Mouse (Mus musculus): ENCODE results near the gene Fndc3b. TPM values are rescaled to one million over a fixed set of nuclear protein-coding genes. Genes with fewer than 3 reads are reported as not detected.

Gene Fndc3b
- total and polyA plus RNA-seq, 3 experiments = 0.03 to 0.05 (median 0.04) TPM

DNA sequence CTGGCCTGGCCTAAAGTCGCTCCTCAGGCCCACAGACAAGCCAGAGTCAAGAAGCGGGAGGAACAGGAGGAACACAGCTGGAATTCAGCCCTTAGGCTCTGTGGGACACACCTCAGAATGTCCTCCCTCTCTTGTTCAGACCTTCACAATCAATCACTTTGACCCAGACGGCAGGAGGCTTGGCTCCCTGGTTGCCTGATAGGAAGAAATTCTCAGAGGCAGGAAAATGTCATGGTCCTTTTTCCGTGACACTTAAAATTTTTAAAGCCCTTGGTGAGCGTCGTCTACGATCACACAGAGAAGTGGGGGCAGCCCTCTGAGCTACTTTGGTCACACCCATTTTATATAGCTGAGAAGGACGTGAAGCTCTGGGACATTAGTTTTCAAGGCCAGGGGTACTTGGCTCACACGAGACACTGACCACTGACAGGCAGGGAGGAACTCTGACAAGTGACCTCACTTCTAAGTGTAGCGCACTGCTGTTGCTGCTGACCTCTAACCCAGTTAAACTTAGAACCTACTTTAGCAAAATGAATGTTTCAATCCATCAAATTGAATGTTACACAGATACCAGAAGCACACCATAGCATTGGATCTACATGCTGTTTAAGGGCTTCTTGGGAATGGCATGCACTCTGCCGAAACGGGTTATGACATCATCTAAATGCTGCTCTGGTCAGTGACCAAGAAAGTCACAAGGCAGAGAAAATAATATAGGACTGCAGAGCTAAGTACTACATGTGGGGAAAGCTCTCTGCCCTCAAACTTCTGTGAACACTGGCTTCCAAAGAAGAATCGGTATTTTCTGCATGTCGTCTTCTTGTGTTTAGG, 181.7 kb downstream of the Fndc3b start:
- DNase-seq (ENCODE audit: extremely low read depth) = no peak
- no peak for TF ChIP-seq GABPA (IDR thresholded peaks at IDR 0.05; ENCODE audit: insufficient replicate concordance, low read depth, low read length)
- TF ChIP-seq ZNF384 (IDR thresholded peaks at IDR 0.05; ENCODE audit: low read depth, low read length) = no peak
- TF ChIP-seq JUN (IDR thresholded peaks at IDR 0.05; ENCODE audit: insufficient read depth, low read depth, low read length) = no peak
- TF ChIP-seq MAX (IDR thresholded peaks at IDR 0.05; ENCODE audit: low read length) = no peak
- TF ChIP-seq MYC (IDR thresholded peaks at IDR 0.05; ENCODE audit: low read depth, low read length) = no peak
- TF ChIP-seq NELFE (IDR thresholded peaks at IDR 0.05; ENCODE audit: low read depth, low read length) = no peak
- TF ChIP-seq IRF4 (IDR thresholded peaks at IDR 0.05; ENCODE audit: low read depth, low read length) = no peak
- TF ChIP-seq SIN3A (IDR thresholded peaks at IDR 0.05; ENCODE audit: low read length) = no peak
- no peak for TF ChIP-seq USF2 (conservative IDR thresholded peaks at IDR 0.05; ENCODE audit: low read depth, low read length)
- no peak for TF ChIP-seq RCOR1 (conservative IDR thresholded peaks at IDR 0.05; ENCODE audit: low read depth, low read length)
- no peak for TF ChIP-seq KAT2A (IDR thresholded peaks at IDR 0.05; ENCODE audit: insufficient replicate concordance, low read length)
- no peak for TF ChIP-seq SMC3 (IDR thresholded peaks at IDR 0.05; ENCODE audit: low read depth, low read length)
- no peak for TF ChIP-seq ZKSCAN1 (IDR thresholded peaks at IDR 0.05; ENCODE audit: borderline replicate concordance, low read depth, low read length)
- TF ChIP-seq CTCF (conservative IDR thresholded peaks at IDR 0.05 in 1 of 2, IDR thresholded peaks at IDR 0.05 in 1 of 2; ENCODE audit: low read depth in 2 of 2, low read length in 2 of 2) = no peak
- TF ChIP-seq ZMIZ1 (IDR thresholded peaks at IDR 0.05; ENCODE audit: low read depth, low read length) = no peak
- TF ChIP-seq TCF12 (IDR thresholded peaks at IDR 0.05; ENCODE audit: low read depth, low read length) = no peak
- TF ChIP-seq JUND (conservative IDR thresholded peaks at IDR 0.05; ENCODE audit: low read depth, low read length) = no peak
- H3K9ac ChIP-seq (ENCODE audit: insufficient read depth, low read depth) = no peak overlapping the region
- no peaks in the 10 kb centered on the region for H3K79me2 ChIP-seq (replicated peaks; ENCODE audit: control insufficient read depth, extremely low read depth, insufficient read depth, poor library complexity, severe bottlenecking)
- H3K36me3 ChIP-seq (replicated peaks in 1 of 2; ENCODE audit: control insufficient read depth in 1 of 2, insufficient read depth in 1 of 2, low read length in 1 of 2) = no peaks in the 10 kb centered on the region
- in situ Hi-C loops (cut with MboI; ENCODE audit: low pct_ligation_motif_present, low pct_unique_long_range_greater_than_20kb, low sequenced_read_pairs) (no loop called here), dilution Hi-C loops (cut with MboI; ENCODE audit: extremely low pct_ligation_motif_present, extremely low pct_unique_long_range_greater_than_20kb, low sequenced_read_pairs) (no loop called here)
- no peak overlapping the region for H3K4me3 ChIP-seq (replicated peaks in 1 of 3; ENCODE audit: low read depth in 2 of 3, low read length in 2 of 3, poor library complexity in 1 of 3)
- no peak overlapping the region for H3K4me2 ChIP-seq (ENCODE audit: insufficient read depth, low read depth, poor library complexity, severe bottlenecking)
- H3K27me3 ChIP-seq (replicated peaks) = no peaks in the 10 kb centered on the region
- no peaks in the 10 kb centered on the region for H3K9me3 ChIP-seq (replicated peaks; ENCODE audit: low read length)
- H3K27ac ChIP-seq (ENCODE audit: insufficient read depth, low read depth) = no peak overlapping the region
- no peaks in the 10 kb centered on the region for H3K4me1 ChIP-seq (ENCODE audit: control insufficient read depth in 1 of 2, insufficient read depth in 2 of 2)

DNA sequence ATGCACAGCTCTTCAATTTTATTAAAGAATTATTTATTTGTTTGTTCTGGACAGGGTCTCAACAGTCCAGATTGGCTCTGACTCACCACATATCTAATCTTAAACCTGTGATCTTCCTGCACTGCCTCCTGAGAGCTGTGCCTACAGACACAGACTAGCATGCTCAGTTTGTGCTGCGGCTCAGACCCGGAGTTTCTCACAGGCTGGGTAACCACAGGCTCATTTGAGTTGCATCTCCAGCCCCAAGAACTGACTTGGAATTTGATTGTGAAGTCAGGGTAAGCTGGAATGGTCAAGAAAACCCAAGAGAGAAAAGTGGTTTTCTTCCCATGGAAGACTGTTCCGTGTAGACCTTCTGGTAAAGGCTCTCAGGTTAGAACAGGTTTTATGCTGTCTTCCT, 184.1 kb downstream of the Fndc3b start:
- no peaks in the 10 kb centered on the region for H3K36me3 ChIP-seq (replicated peaks in 1 of 2; ENCODE audit: control insufficient read depth in 1 of 2, insufficient read depth in 1 of 2, low read length in 1 of 2)
- no peak for DNase-seq (ENCODE audit: extremely low read depth)
- no peaks in the 10 kb centered on the region for H3K79me2 ChIP-seq (replicated peaks; ENCODE audit: control insufficient read depth, extremely low read depth, insufficient read depth, poor library complexity, severe bottlenecking)
- dilution Hi-C loops (cut with MboI; ENCODE audit: extremely low pct_ligation_motif_present, extremely low pct_unique_long_range_greater_than_20kb, low sequenced_read_pairs) = no loop called here
- no peak overlapping the region for H3K9ac ChIP-seq (ENCODE audit: insufficient read depth, low read depth)
- H3K9me3 ChIP-seq (replicated peaks; ENCODE audit: low read length) = no peaks in the 10 kb centered on the region
- no peak overlapping the region for H3K4me3 ChIP-seq (replicated peaks in 1 of 3; ENCODE audit: low read depth in 2 of 3, low read length in 2 of 3, poor library complexity in 1 of 3)
- in situ Hi-C loops (cut with MboI; ENCODE audit: low pct_ligation_motif_present, low pct_unique_long_range_greater_than_20kb, low sequenced_read_pairs) = no loop called here
- no peaks in the 10 kb centered on the region for H3K4me1 ChIP-seq (ENCODE audit: control insufficient read depth in 1 of 2, insufficient read depth in 2 of 2)
- no peaks in the 10 kb centered on the region for H3K27me3 ChIP-seq (replicated peaks)
- TF ChIP-seq JUND (conservative IDR thresholded peaks at IDR 0.05; ENCODE audit: low read depth, low read length) (no peak), E2F4 (IDR thresholded peaks at IDR 0.05; ENCODE audit: insufficient replicate concordance, low read depth, low read length) (no peak), POLR2A (IDR thresholded peaks at IDR 0.05; ENCODE audit: low read depth, low read length) (no peak), KAT2A (IDR thresholded peaks at IDR 0.05; ENCODE audit: insufficient replicate concordance, low read length) (no peak), MXI1 (IDR thresholded peaks at IDR 0.05; ENCODE audit: low read depth, low read length) (no peak), ZMIZ1 (IDR thresholded peaks at IDR 0.05; ENCODE audit: low read depth, low read length) (no peak), BHLHE40 (IDR thresholded peaks at IDR 0.05; ENCODE audit: low read depth, low read length) (no peak), NRF1 (IDR thresholded peaks at IDR 0.05; ENCODE audit: low read depth, low read length) (no peak), GABPA (IDR thresholded peaks at IDR 0.05; ENCODE audit: insufficient replicate concordance, low read depth, low read length) (no peak), CHD2 (IDR thresholded peaks at IDR 0.05; ENCODE audit: low read length) (no peak), ZC3H11A (IDR thresholded peaks at IDR 0.05; ENCODE audit: low read depth, low read length) (no peak)
- H3K4me2 ChIP-seq (ENCODE audit: insufficient read depth, low read depth, poor library complexity, severe bottlenecking) = no peak overlapping the region
- H3K27ac ChIP-seq (ENCODE audit: insufficient read depth, low read depth) = no peak overlapping the region
